Mouse (Mus musculus): ENCODE data around the gene Plekha5.

DNA sequence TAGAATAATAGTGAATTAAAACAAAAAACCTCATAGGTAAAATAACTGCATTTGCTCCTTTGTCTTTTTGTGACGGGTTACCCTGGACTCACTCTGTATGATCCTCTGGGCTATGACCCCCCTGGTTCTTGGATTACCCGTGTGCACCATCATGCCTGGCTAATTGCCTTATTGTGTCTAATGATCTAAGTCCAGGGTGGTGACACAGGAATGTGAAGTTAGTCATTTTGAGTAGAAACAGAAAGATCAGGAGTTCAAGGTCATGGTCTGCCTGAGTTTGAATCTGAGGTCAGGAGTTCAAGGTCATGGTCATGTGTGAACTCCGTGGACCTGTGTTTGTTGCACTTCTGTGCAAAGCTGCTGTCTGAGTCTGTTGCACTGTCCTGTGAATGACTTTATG, 181.9 kb downstream of the Plekha5 start:
- TF ChIP-seq CTCF (IDR thresholded peaks at IDR 0.05; ENCODE audit: low read depth, low read length) = no peak
- no peak for TF ChIP-seq POLR2AphosphoS5 (IDR thresholded peaks at IDR 0.05; ENCODE audit: insufficient replicate concordance, low read depth, low read length)
- TF ChIP-seq GATA2 (IDR thresholded peaks at IDR 0.05; ENCODE audit: borderline replicate concordance, low read depth, low read length) = no peak
- no peak for TF ChIP-seq TAL1 (conservative IDR thresholded peaks at IDR 0.05; ENCODE audit: low read depth, low read length)
- TF ChIP-seq GATA1 (IDR thresholded peaks at IDR 0.05; ENCODE audit: borderline replicate concordance, low read length) = no peak

Data from G1E (cell line).